Mouse (Mus musculus): ENCODE results near the gene Myo19. TPM values are rescaled to one million over a fixed set of nuclear protein-coding genes. Genes with fewer than 3 reads are reported as not detected.
A peak's percentile ranks its signal among the peaks of the same experiment; 100 is the strongest.

Myo19 gene
- polyA plus RNA-seq, 1 experiment from 2014 or later: 1.8 TPM

DNA sequence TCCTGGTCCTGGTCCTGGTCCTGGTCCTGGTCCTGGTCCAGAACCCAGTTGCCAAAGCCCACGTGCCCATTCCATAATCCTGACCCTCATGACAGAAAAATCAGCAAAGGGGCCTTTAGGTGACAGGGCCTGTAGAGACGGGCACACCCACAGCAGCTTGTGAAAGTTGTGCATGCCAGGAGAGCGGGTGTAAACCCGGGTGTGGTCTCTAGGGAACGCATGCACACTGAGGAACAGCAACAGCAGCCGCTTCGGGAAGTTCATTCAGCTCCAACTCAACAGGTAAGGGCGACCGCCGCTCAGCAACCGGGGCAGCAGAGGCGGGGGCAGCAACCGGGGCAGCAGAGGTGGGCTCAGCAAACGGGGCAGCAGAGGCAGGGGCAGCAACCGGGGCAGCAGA is 13.2 kb downstream of the Myo19 start:
- no peak overlapping the region for H3K4me2 ChIP-seq (ENCODE audit: low read depth, low read length)
- no peak for TF ChIP-seq CTCF (IDR thresholded peaks at IDR 0.05; ENCODE audit: low read depth)
- no peak for TF ChIP-seq EP300 (IDR thresholded peaks at IDR 0.05; ENCODE audit: low read depth)
- no peaks in the 10 kb centered on the region for H3K4me1 ChIP-seq (ENCODE audit: insufficient read depth)
- WGBS (ENCODE audit: insufficient replicate concordance): 84% methylated on average over 14 of the region's 15 CpGs
- no peak overlapping the region for H3K4me3 ChIP-seq (ENCODE audit: low read depth, low read length)
- H3K36me3 ChIP-seq (replicated peaks; ENCODE audit: insufficient read depth, low read length): peaks cover 22% of the 10 kb centered on the region
- H3K27me3 ChIP-seq (ENCODE audit: insufficient read depth, low read length): no peaks in the 10 kb centered on the region
- H3K9ac ChIP-seq (replicated peaks): no peak overlapping the region
- no peak for ATAC-seq
- H3K9me3 ChIP-seq (ENCODE audit: low read length): no peaks in the 10 kb centered on the region
- no peak for DNase-seq
- no peak overlapping the region for H3K27ac ChIP-seq (ENCODE audit: low read depth)

DNA sequence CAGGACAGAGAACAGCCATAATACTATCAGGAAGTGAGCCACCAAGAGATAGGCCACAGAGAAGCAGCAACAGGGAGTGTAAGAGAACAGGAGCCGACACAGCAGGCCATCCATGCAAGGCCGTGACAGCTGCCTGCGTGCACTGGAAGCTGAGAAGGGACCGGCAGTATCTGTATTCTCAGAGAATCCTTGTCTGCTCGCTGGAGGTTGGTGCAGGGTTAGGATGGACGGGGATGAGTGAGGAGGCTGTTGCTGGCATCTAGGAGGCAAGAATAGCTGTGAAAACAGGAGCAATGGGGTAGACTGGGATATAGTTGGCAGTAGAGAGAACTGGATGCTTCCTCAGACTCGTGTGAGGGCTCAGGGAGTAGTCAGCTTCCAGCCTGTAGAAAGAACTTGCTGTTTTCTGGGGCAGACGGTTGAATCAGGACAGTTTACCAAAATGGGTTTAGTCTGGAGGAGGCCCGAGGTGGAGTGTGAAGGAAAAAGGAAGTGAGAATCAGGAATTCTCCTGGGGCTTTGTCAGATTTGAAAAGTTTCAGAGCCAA is 24.7 kb downstream of the Myo19 start:
- ATAC-seq (no peak), DNase-seq (no peak)
- no peaks in the 10 kb centered on the region for H3K9me3 ChIP-seq (ENCODE audit: low read length)
- no peak for TF ChIP-seq EP300 (IDR thresholded peaks at IDR 0.05; ENCODE audit: low read depth)
- no peak for TF ChIP-seq CTCF (IDR thresholded peaks at IDR 0.05; ENCODE audit: low read depth)
- H3K4me1 ChIP-seq (ENCODE audit: insufficient read depth): no peaks in the 10 kb centered on the region
- H3K9ac ChIP-seq (replicated peaks): no peak overlapping the region
- no peak overlapping the region for H3K4me2 ChIP-seq (ENCODE audit: low read depth, low read length)
- no peak overlapping the region for H3K27ac ChIP-seq (ENCODE audit: low read depth)
- H3K27me3 ChIP-seq (ENCODE audit: insufficient read depth, low read length): no peaks in the 10 kb centered on the region
- H3K4me3 ChIP-seq (ENCODE audit: low read depth, low read length): no peak overlapping the region
- WGBS (ENCODE audit: insufficient replicate concordance): 78% methylated on average over 9 of the region's 9 CpGs
- peaks cover 40% of the 10 kb centered on the region for H3K36me3 ChIP-seq (replicated peaks; ENCODE audit: insufficient read depth, low read length)

DNA sequence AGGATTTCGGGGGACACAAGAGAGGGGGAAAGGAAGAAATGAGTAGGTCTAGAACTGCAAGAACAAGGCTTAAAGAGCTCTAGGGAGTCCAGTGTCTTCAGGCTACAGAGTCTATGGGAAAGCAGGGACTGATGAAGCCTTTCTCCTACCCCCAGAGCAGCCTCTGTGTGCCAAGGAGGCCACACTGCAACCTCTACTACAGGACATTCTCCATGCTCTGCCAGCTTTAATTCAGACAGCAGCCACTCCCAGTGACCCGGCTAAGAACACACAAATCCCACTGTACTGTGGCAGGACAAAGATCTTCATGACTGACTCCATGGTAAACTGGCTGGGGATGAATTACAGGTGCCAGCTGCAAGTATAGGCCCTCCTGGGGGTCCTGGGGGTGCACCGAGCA is 27.1 kb downstream of the Myo19 start:
- WGBS (ENCODE audit: insufficient replicate concordance): 80% methylated on average over 3 of the region's 3 CpGs
- H3K27ac ChIP-seq (ENCODE audit: low read depth): no peak overlapping the region
- ATAC-seq (no peak), DNase-seq (no peak)
- H3K4me3 ChIP-seq (ENCODE audit: low read depth, low read length): no peak overlapping the region
- H3K9ac ChIP-seq (replicated peaks): no peak overlapping the region
- no peaks in the 10 kb centered on the region for H3K27me3 ChIP-seq (ENCODE audit: insufficient read depth, low read length)
- H3K36me3 ChIP-seq (replicated peaks; ENCODE audit: insufficient read depth, low read length): peaks cover 52% of the 10 kb centered on the region
- H3K9me3 ChIP-seq (ENCODE audit: low read length): no peaks in the 10 kb centered on the region
- H3K4me1 ChIP-seq (ENCODE audit: insufficient read depth): no peaks in the 10 kb centered on the region
- TF ChIP-seq EP300 (IDR thresholded peaks at IDR 0.05; ENCODE audit: low read depth) (no peak), CTCF (IDR thresholded peaks at IDR 0.05; ENCODE audit: low read depth) (no peak)
- no peak overlapping the region for H3K4me2 ChIP-seq (ENCODE audit: low read depth, low read length)

DNA sequence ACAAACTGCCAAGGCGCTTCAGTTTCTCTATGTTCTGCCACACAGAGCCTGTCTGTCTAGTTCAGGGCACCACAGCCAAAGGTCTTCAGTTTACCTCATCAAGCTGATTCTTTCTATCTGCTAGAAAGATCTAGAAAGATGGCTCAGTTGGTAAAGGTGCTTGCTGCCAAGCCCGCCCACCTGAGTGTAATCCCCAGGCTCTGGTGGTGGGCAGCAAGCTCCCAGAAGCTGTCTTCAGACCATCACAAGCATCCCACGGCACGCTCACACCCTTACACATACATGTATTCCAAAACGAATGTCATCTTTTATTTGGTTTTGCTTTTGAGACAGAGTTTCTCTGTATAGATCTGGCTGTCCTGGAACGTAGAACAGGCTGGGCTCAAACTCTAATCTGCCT is 28.5 kb downstream of the Myo19 start:
- ATAC-seq: no peak
- peaks cover 50% of the 10 kb centered on the region for H3K36me3 ChIP-seq (replicated peaks; ENCODE audit: insufficient read depth, low read length)

DNA sequence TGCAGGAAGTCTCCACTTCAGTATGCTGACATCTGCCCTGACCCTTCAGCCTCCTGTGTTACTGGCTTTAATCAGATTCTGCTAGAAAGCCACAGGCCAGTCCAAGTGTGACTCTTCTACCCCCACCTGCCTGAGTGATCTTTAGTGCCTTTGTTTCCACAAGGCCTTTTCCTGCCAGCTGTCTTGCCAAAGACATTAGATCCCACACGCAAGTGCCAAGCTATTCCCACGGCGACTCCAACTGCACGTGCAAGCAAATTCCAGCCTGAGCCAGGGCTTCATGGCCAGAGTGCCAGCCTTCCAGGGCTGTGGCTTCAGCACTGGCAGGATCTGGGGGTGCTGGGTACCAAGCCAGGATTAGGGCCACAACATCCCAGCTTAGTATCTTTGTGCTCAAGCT is 30.5 kb downstream of the Myo19 start:
- Histone ChIP-seq H3K4me3 (ENCODE audit: low read depth, low read length) (no peak overlapping the region), H3K27me3 (ENCODE audit: insufficient read depth, low read length) (no peaks in the 10 kb centered on the region), H3K4me1 (ENCODE audit: insufficient read depth) (peaks cover 8% of the 10 kb centered on the region), H3K36me3 (replicated peaks; ENCODE audit: insufficient read depth, low read length) (peaks cover 51% of the 10 kb centered on the region), H3K9ac (replicated peaks) (no peak overlapping the region), H3K27ac (ENCODE audit: low read depth) (no peak overlapping the region), H3K9me3 (ENCODE audit: low read length) (no peaks in the 10 kb centered on the region), H3K4me2 (ENCODE audit: low read depth, low read length) (no peak overlapping the region)
- DNase-seq (no peak), ATAC-seq (no peak)
- WGBS (ENCODE audit: insufficient replicate concordance): 88% methylated on average over 4 of the region's 4 CpGs
- TF ChIP-seq CTCF (IDR thresholded peaks at IDR 0.05; ENCODE audit: low read depth): no peak

More for the DNA sequence above, 28.5 kb downstream of the Myo19 start:
- H3K9ac ChIP-seq (replicated peaks): no peak overlapping the region
- H3K27ac ChIP-seq (ENCODE audit: low read depth): no peak overlapping the region
- WGBS (ENCODE audit: insufficient replicate concordance): 87% methylated on average over 6 of the region's 6 CpGs
- no peaks in the 10 kb centered on the region for H3K4me1 ChIP-seq (ENCODE audit: insufficient read depth)
- no peaks in the 10 kb centered on the region for H3K9me3 ChIP-seq (ENCODE audit: low read length)
- no peak overlapping the region for H3K4me3 ChIP-seq (ENCODE audit: low read depth, low read length)
- TF ChIP-seq EP300 (IDR thresholded peaks at IDR 0.05; ENCODE audit: low read depth) (no peak), CTCF (IDR thresholded peaks at IDR 0.05; ENCODE audit: low read depth) (no peak)
- no peak overlapping the region for H3K4me2 ChIP-seq (ENCODE audit: low read depth, low read length)
- DNase-seq: no peak
- no peaks in the 10 kb centered on the region for H3K27me3 ChIP-seq (ENCODE audit: insufficient read depth, low read length)

DNA sequence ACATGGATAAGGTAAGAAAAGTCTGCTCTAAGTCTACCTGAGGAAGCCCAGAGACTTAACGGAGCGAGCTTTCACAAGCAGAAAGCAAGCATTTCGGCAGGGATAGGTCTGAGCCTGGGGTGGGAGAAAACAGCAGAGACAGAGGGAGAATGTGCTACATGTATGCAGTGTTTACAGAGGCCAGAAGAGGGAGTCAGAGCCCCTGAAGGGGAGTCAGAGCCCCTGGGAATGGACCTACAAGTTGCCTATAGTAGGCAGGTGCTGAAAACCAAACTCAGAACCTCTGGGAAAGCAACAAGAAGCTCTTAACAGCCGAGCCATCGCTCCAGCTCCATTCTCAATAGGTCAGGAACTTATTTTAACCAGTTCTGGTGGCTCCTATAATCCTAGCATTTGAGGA is 34.7 kb downstream of the Myo19 start:
- Histone ChIP-seq H3K9ac (replicated peaks) (no peak overlapping the region), H3K36me3 (replicated peaks; ENCODE audit: insufficient read depth, low read length) (peaks cover 26% of the 10 kb centered on the region), H3K9me3 (ENCODE audit: low read length) (no peaks in the 10 kb centered on the region), H3K4me1 (ENCODE audit: insufficient read depth) (peaks cover 16% of the 10 kb centered on the region), H3K4me3 (ENCODE audit: low read depth, low read length) (no peak overlapping the region), H3K27me3 (ENCODE audit: insufficient read depth, low read length) (no peaks in the 10 kb centered on the region), H3K4me2 (ENCODE audit: low read depth, low read length) (peak overlapping the region; percentile 89; the same call in 1 of the 2 replicates), H3K27ac (ENCODE audit: low read depth) (no peak overlapping the region)
- ATAC-seq: no peak
- TF ChIP-seq EP300 (IDR thresholded peaks at IDR 0.05; ENCODE audit: low read depth): no peak
- peak; percentile 41; the same call in 1 of the 2 replicates for TF ChIP-seq CTCF (IDR thresholded peaks at IDR 0.05; ENCODE audit: low read depth)
- DNase-seq: no peak
- 79% methylated on average over 5 of the region's 5 CpGs for WGBS (ENCODE audit: insufficient replicate concordance)
